Mouse (Mus musculus): Measurements from ENCODE around the gene Pip5k1a.
"Not testable (repeated sequence)": the region's sequence is repeated elsewhere in the genome, so short reads cannot be mapped to it uniquely, and the experiment has no call there.

Gene Pip5k1a

DNA sequence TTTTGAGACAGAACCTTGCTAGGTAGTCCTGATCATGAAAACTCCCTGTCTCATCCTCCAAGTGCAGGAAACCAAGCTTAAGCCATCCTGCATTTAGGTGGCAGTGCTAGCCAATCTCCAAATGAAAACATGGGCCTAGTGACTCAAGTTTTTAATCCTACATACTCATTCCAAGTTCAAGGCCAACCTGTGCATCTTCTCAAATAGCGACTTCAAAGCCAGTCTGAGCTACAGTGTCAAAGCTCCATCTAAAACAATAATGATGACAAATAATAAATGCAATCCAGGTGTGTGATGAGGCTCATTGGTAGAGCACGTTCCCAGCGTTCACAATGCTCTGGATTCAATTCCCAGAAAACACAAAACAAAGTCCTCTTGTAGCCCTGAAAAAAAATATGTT is 65.1 kb downstream of the Pip5k1a start:
- DNase-seq: no peak

DNA sequence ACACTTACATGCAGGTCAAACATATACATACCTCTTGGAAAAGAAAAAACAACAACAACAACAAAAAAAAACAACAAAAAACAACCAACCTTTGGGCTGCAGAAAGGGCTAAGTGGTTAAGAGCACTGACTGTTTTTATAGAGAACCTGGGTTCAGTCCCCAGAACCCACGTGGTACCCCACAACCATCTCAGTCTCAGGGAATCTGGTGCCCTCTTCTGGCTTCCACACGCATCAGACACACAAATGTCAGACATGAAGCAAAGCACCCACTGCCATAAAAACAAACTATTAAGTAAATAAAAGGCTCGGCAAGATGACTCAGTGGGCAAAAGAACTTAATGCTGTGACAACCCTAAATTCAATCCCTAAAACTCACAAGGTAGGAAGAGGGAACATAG is 76.8 kb downstream of the Pip5k1a start:
- no peak for DNase-seq

DNA sequence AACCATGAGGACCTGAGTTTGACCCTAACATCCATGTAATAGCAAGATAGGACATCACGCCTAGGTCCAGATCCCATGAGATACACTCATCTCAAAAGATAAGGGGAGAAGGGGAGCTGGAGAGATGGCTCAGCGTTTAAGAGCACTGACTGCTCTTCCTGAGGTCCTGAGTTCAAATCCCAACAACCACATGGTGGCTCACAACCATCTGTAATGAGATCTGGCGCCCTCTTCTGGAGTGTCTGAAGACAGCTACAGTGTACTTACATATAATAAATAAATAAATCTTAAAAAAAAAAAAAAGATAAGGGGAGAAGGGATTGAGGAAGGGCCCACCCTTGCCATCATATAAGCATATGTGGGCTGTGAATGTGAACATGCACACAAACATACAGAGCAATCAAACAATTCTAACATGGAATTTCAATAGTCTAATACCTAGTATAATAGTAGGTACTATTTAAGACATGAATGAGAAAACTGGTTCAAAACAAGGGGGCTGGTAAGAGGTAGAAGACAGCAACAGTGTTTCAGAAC is 77.4 kb downstream of the Pip5k1a start:
- DNase-seq: not testable (repeated sequence)

DNA sequence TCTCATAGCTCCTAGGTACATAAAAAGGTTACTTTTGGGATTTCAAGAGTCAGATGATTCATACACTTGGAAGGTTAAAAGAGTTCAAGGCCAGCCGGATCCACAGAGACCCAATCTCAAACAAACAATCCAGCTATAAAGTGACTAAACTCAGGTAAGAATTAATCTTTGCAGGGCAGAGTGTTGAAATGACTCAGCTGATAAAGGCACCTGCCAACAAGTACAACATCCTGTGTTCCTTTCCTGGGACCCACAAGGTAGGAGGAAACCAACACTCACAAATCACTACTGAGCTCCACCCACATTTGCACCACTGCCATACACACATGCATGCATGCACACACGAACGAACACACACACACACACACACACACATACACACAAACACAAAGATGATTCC is 78.1 kb downstream of the Pip5k1a start:
- no peak for DNase-seq

DNA sequence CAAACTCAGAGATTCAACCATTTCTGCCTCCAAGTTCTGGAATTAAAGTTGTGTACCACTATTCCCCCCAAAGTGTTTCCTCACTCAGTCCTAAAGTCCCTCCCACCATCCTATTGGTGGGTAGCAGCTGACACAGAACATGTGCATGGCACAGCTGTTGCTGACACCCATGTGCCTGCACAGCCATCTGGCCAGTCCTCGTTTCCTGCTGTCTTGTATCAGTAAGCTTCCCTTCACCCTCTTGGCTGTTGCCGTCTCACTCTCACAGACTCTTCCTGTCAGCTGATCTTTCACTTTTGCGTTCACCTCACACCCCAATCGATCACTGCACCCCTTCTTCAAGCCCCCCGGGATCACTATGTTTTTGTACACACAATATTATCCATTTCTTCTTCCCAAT is 79.0 kb downstream of the Pip5k1a start:
- DNase-seq: peak; percentile 90

DNA sequence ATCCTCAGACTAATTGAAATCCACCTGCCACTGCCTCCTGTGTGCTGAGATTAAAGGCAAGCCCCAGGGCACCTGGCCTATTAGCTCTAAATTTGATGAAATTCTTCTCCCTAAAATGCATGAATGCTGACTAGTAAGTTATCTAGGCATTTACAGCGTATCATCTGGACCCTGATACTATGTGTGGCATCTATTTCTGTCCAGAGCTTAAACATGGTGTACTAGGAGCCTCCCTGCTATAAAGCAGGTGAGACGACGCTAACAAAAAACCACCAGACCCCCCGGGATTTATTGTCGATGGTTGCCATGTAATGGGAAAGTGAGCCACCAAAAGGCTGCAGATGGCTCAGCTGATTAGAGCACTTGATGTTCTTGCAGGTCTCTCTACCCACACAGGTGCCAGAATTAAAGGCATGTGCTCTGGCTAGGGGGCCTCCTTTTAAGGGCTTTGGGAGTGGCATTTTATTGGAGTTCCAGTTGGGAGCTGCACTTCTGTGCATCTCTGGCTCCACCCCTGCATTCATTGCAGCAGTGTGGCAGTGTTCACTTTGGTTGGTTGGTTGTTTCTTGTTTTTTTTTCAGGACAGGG is 79.6 kb downstream of the Pip5k1a start:
- peak; percentile 42 for DNase-seq

DNA sequence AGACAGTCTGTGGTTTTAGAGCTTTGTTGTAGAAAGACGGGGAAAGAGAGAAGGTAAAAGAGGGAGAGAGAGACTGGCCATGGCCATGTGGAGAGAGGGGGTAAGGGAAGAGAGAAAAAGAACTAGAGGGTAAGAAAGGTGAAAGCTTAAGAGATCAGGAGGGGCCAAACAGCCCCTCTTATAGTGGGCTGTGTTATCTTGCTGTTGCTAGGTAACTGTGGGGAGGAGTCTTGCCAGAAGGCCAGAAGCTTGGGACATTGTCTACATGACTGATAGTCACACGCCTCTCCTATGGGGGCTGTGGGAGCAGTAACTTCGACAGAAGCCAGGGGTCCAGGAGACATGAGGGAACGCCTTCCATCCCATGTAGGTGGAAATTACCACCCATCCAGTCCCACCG is 81.5 kb downstream of the Pip5k1a start:
- no peak for DNase-seq

DNA sequence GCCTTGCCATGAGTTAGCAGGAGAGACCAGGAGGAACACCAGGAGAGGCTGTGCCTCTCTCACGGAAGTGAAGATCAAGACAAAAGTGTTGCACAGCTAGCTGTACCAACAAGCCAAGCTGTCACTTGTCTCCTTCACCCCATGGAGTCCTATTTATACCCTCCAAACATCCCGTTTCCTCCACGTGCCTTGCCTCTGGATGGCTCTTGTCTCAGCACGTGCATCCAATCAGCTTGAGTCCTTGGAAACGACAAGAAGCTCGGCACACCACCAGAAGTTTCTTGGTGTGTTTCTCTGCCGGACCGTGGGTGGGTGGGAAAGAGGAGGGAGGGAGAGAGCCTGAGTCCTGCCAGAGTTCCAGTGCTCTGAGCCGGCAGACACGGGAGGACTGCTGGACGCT is 82.2 kb downstream of the Pip5k1a start:
- DNase-seq: peak; percentile 56

DNA sequence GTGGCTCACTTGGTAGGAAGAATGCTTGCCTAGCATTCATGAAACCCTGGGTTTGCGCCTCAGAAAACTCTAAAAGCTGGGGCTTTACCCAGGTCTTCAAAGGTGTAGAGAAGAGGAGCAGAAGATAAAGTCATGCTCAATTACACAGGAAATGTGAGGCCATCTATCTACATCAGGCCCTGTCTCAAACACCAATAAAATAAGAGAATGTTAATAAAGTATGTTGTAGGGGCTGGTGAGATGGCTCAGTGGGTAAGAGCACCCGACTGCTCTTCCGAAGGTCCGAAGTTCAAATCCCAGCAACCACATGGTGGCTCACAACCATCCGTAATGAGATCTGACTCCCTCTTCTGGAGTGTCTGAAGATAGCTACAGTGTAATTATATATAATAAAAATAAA is 85.8 kb downstream of the Pip5k1a start:
- not testable (repeated sequence) for DNase-seq

DNA sequence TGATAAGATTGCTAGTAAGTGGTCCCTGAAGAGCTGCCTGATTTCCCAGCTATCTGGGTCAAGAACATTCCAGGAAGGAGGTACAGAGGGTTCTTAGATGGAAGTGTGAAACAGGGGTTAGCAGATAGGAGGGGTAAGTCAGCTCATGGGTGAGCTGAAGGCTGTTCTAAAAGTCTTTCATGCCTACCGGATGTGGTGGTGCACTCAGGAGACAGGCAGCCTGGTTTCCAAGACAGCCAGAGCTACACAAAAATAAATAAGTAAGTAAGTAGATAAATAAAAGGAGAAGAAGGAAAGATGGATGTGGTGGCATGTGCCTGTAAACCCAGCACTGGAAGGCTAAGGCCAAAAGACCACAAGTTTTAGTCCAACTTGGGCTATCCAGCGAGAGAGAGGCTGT is 88.0 kb downstream of the Pip5k1a start:
- no peak for DNase-seq

DNA sequence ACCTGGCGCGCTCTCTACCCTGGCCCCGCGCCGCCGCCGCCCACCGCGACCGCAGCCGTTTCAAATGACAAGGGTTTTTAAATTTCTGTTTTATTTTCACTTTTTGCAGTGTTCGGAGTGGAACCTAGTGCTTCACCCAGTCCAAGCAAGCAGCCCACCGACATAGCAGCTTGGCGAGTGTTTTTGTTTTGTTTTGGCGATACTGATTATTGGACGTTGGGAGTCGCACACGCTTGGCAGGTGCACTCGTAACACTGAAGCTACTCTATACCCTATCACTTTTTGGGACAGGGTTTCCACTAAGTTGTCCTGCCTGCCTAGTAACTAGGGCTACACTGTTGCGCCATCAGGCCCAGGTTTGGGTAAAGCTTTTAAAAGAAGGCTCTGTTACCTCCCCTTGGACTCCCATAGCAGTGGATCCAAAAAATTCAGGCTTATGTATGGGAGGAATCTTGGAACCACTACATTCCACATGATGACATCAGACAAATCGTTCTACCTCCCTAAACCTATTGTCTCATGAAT is 90.1 kb downstream of the Pip5k1a start:
- no peak for DNase-seq

DNA sequence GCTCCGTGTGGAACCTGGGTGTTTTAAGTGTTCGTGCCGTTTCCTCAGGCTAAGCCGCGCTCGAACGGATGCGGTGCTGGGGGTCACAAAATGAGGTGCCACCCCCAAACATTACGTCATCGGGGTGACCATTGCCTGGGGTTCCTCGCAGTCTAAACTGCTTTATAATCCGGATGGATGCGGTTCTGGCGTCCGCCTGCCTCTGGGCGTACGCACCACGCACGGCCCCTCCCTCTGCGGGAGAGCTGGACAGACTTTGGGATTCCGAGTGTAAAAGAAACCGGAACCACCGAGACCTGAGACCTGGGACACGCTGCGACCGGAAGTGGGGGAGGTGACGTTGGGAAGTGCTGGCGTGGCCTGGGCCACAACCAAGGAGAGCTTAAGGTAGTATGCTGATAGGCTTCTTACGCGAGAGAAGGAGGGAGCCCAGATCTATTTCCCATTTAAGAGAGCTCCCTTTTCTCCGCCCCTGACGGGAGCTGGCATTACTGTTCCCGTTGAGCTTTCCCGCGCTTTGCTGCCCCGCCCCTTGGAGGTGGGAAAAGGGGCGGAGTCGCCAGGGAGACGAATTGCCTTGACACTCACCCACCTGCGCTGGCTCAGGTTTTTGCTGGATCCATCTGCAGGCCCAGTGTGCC is 90.7 kb downstream of the Pip5k1a start:
- DNase-seq: peak; percentile 96

DNA sequence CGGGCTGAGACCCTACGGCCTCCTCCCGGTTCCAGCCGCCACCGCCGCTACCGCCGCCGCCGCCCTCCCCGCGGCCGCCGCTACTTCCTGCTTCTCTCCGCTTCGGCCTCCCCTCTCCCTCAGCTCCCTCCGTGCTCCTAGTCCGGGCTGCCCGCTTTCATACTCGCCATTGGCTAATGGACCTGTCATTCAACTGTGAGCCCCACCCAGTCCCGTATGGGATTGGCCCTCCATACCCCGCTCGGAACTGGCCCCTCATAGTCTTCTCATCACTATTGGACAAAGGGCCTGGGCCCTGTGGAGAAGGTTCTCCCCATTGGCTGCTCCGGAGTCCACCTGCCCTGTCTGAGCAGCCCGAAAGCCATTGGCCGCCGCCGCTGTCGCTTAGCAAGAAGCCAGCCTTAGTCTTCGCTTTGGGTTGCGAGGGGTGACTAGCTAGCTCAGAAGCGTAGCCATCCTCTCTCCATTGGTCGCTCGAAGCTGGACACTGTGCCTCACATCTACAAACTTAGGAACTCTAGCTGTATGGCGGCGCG is 91.3 kb downstream of the Pip5k1a start, which contains the start of gene Zfp687:
Gene Zfp687 (minus strand): TSS at position 112 of the 536 bp plus-strand sequence.
- DNase-seq: peak; percentile 100

DNA sequence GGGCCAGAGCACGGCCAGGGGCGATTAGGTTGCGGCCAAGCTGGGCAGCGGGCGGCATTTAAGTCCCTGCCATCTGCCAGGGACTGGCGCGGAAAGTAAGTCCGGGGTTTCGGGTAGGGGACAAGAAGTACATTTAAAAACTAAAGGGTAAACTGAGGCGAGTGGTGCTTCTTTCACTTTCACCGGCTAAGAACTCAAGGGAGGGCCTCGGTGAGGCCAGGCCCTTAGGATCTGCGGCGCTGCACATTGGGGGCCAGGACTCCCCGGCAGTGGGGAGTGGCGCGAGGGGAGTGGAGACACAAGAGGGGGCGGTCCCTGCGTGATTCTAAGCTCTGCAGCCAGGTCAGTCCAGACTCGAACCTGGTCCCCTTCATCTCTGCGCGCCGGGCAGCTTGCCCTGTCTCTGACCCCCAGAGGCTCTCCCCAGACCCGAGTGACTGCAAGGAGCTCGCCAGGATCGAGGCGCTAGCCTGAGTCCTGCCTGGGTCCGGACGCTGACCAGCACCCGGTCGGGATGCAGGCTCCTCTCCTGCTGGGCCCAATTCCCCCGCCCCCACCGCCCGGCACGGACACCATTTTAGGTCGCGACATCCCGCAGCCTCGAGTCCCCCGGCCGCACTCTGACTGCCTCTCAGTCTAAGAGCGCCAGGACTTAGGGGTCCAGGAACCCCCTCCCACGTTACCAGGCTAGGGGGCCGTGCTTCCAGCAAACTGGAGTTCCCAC is 92.1 kb downstream of the Pip5k1a start:
- peak; percentile 47 for DNase-seq

DNA sequence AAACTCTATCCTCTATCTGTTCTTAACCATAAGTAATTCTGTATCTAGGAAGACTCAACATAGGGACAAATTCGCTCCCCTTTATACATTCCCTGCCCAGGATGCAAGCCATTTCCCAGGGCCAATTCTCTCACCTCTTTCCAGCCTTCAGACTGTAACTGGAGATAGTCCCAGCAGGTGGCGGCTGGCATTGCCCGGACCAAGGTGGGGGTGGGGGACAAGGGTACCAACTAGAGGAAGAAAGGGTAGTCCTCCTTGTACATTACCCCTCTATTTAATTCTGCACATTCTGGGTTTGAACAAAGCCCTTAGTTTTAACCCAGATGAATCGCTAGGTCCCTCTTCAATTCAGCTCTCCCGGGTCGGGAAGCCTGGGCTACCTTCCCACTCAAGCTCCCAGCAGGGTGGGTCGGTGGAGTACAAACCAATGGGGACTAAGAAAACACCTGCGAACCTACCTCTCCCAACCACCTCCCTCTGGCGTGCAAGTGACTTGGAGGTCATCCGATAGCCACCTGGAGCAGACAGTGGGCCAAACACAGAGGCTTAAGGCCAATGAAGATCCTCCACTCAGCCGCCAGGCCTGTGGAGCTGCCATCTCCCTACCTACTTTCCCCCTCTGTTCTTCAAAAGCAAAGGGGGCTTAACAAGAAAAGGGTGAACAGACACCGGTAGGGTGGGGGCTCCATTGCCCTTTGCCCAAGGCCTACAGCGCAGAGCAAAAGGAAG is 92.9 kb downstream of the Pip5k1a start:
- DNase-seq: no peak

DNA sequence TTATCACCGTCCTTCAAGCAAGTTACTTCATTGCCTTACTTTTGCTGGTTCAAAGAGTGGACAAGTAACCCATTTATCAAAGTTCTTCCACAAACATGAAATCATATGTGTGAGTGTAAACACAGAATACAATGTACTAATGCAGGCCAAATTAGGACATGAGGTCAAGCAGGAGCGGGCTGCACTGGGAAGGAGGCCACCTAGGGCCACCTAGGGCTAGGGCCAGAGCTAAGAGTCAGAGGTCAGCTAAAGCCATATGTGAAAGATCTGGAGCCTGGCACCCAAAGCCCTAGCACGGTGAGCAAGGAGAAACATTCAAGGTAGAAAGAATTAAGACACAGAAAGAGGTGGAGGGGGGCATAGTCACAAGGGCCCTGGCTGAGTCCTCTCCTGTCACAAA is 93.7 kb downstream of the Pip5k1a start:
- no peak for DNase-seq

DNA sequence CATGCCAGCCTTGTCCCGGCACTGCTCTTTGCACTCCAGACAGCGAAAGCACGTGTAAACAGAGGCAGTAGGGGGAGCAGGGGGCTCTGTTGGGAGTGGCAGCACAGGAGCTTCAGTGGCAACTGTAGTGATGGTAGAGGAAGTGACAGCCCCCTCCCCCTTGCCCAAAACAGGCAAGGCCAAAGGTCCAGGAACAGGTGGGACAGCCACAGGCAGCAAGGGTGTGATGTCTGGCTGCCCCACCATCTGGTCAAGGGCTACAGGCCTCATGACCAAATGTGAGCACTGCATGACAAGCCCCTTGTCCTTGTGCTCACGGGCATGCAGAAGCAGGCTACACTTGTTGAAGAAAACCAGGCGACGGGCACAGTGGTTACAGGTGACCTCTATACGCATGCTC is 96.3 kb downstream of the Pip5k1a start:
- no peak for DNase-seq

All from layer of hippocampus, adult 9-11 months (tissue).